Mouse (Mus musculus) CH12.LX (cell line): ENCODE results near the gene 1700019N19Rik.

Experiments used
- POLR2A ChIP-seq: IDR thresholded peaks from 2 replicates; pipeline ENCODE4 v1.6.1; 2011; ENCODE audit warnings: low read depth, mild to moderate bottlenecking, improper control_type of control experiment, low read length
- USF1 ChIP-seq: IDR thresholded peaks from 2 replicates; pipeline ENCODE4 v1.6.1; 2014; ENCODE audit warnings: low read depth, mild to moderate bottlenecking, inconsistent platforms, low read length, improper control_type of control experiment

DNA sequence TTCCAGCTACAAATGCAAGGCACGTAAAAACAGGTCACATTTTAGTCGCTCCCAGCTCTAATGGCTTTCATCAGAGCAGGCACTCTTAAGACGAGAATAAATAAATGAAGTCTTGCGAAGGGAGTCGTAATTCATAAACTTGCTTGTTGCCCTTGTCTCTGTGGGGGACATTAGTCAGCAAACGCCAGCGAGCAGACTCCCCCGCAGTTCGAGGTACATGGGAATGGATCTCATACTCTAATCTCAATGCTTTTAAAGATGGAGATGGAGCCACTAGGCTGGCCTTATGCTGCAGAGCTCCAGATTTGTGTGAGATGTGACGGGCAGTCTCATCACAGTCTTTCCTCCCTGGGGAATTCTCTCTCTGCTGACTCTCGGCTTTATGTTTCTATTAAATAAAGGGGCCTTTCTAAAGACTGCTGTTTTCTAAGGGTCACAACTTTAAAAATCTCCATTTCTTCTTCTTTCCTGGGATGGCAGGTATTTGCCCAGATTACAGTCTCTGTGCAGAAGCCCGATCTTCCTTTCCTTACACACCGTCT, 39.4 kb upstream of the 1700019N19Rik start:
- TF ChIP-seq USF1, result no peak
- no peak for TF ChIP-seq POLR2A
